Mouse (Mus musculus) bone marrow, adult 2 months (tissue): Measurements from ENCODE around the gene Cyp27a1.

ENCODE experiments used
- CTCF ChIP-seq: fragments of 200-500 bp; IDR thresholded peaks from 2 replicates; pipeline ENCODE4 v1.5.1; 2011; ENCODE audit warnings: low read length, control low read depth; ENCODE audit not compliant: control insufficient read depth, insufficient read depth
- POLR2A ChIP-seq: fragments of 200-500 bp; IDR thresholded peaks from 2 replicates; pipeline ENCODE4 v1.6.1; 2011; ENCODE audit warnings: low read depth, mild to moderate bottlenecking, control low read depth, low read length, borderline replicate concordance; ENCODE audit not compliant: control insufficient read depth

DNA sequence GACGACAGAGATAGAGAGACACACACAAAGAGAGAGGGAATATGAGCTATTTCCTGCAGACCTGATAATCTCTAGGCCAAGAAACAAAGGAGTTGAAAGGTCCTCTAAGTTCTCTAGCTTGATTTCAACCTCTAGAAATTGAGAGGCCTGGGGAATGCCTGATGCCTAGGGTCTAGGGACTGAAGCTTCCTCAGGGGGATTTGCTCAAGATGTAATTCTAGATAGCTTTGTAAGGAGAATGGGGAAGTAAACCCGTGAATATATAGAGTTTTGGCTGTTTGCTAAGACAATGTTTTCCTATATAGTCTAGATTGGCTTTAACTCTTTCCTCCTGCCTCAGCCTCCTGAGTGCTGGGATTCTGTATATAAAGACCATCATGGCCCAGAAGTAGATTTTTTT is 1.6 kb downstream of the Cyp27a1 start:
- TF ChIP-seq CTCF (no peak), POLR2A (no peak)
